Mouse (Mus musculus): ENCODE results near the gene Sipa1l1. TPM values are rescaled to one million over a fixed set of nuclear protein-coding genes. Genes with fewer than 3 reads are reported as not detected.

The Sipa1l1 gene
- polyA plus RNA-seq, 1 experiment from 2014 or later: 11.2 TPM

DNA sequence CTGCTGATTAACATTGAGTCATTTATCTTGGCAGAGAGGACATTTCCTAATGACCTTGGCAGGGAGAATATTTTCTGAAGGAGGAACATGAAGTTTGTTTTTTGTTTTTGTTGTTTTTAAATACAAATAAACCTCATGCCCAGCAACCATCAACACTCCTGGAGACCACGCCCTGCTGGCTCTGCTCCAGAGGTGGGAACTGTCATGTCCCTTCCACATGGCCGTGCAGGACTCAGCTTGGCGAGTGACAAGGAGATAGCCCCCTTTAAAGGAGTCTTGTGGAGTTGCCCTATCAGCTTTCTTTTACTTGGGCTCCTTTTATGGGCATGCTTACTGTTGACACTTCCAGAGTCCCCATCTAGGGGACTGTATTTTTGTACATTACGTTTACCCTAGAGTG lies 136.9 kb downstream of the Sipa1l1 start:
- Histone ChIP-seq H3K4me1 (ENCODE audit: control insufficient read depth, insufficient read depth, low read length) (0 out of 2 replicates have a peak, but pooled peaks cover 6% of the 10 kb centered on the region), H3K9me3 (replicated peaks; ENCODE audit: control insufficient read depth, low read length, poor library complexity, severe bottlenecking) (no peaks in the 10 kb centered on the region), H3K27ac (ENCODE audit: low read length) (no peak overlapping the region), H3K27me3 (ENCODE audit: control insufficient read depth, insufficient read depth, low read depth, low read length) (no peaks in the 10 kb centered on the region), H3K4me2 (ENCODE audit: low read length) (no peak overlapping the region), H3K4me3 (ENCODE audit: low read depth, low read length) (no peak overlapping the region), H3K9ac (ENCODE audit: low read depth, low read length) (no peak overlapping the region), H3K36me3 (ENCODE audit: control insufficient read depth, insufficient read depth, low read length) (no peaks in the 10 kb centered on the region)
- WGBS: 86% methylated on average over 4 of the region's 4 CpGs
- ATAC-seq: no peak

DNA sequence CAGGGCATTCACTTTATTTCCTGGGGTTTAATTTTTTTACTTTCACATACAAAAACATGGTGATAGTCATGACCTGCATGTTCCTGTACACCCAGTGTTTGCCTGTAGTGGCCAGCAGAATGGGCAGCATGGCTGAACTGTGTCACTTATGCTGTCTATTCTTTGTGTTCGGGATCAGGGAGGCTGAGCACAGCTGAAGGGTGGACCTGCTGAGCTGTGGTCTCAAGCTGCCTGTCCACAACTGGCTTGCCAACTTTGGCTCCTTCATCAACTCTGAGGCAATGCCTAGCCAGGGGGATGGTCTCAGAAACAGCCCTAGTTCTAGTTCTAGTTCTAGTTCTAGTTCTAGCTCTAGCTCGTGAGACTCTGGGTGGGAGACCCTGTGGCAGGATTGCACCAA lies 142.5 kb downstream of the Sipa1l1 start:
- no peak overlapping the region for H3K4me2 ChIP-seq (ENCODE audit: low read length)
- WGBS: 69% methylated on average over 2 of the region's 2 CpGs
- no peak overlapping the region for H3K9ac ChIP-seq (ENCODE audit: low read depth, low read length)
- peak overlapping the region; percentile 60 for H3K27ac ChIP-seq (ENCODE audit: low read length)
- no peaks in the 10 kb centered on the region for H3K9me3 ChIP-seq (replicated peaks; ENCODE audit: control insufficient read depth, low read length, poor library complexity, severe bottlenecking)
- no peaks in the 10 kb centered on the region for H3K27me3 ChIP-seq (ENCODE audit: control insufficient read depth, insufficient read depth, low read depth, low read length)
- ATAC-seq: no peak
- no peaks in the 10 kb centered on the region for H3K36me3 ChIP-seq (ENCODE audit: control insufficient read depth, insufficient read depth, low read length)
- no peak overlapping the region for H3K4me3 ChIP-seq (ENCODE audit: low read depth, low read length)
- peaks cover 12% of the 10 kb centered on the region; the same call in 1 of the 2 replicates for H3K4me1 ChIP-seq (ENCODE audit: control insufficient read depth, insufficient read depth, low read length)

DNA sequence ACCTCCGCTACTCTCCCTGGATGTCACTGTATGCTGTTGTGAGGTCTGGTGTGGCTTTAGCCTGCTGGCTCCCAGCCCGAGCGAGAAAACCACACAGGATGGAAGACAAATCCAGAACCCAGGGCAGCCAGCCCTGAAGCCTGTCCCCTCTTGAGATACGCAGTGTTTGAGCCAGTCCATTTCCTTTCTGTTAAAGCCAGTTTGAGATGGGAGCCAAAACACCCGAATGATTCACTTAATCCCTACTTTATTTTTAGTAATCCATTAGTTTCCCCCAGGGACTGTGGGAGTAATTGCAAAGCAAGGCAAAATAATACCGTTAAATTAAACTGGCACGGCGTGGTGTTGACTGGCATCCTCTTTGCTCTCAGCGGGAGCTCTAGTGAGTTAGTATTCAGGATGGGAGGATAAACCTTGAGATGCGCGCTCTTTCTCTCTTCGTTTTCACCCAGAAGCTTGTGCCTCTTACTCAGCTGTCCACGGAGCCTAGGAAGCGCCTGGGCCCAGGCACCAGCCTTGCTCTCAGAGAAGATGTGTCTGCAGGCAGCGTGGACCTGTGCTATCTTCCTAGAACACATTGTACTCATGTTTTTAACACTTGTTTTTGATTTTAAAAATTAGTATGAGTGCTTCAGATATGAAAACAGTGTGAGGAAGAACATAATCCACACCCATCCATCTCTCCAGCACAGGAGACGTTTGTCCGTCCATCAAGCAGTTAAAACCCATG lies 143.1 kb downstream of the Sipa1l1 start:
- peak overlapping the region; percentile 60 for H3K27ac ChIP-seq (ENCODE audit: low read length)

DNA sequence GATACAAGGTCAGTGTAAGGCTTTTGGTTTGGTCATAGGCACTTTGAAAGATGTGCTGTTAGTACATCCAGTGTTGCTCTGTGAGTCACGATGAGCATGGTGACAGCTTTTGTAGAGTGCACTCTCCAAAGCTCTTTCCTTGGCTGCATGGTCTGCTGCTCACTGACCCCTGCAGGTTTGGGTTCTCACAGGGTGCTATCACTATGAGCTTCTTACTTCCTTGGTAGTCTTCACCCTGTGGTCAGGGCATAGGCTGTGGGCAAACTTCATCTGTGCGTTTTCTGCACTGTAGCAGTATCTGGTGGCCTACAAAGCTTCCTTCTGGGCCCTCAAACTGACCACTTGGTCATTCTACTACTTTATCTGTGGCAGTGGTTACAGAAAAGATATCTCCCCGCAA lies 144.0 kb downstream of the Sipa1l1 start:
- Histone ChIP-seq H3K27me3 (ENCODE audit: control insufficient read depth, insufficient read depth, low read depth, low read length) (no peaks in the 10 kb centered on the region), H3K27ac (ENCODE audit: low read length) (no peak overlapping the region; the same call in 1 of the 2 replicates), H3K4me1 (ENCODE audit: control insufficient read depth, insufficient read depth, low read length) (peaks cover 12% of the 10 kb centered on the region; the same call in 1 of the 2 replicates), H3K36me3 (ENCODE audit: control insufficient read depth, insufficient read depth, low read length) (no peaks in the 10 kb centered on the region), H3K4me2 (ENCODE audit: low read length) (no peak overlapping the region), H3K9ac (ENCODE audit: low read depth, low read length) (no peak overlapping the region), H3K4me3 (ENCODE audit: low read depth, low read length) (no peak overlapping the region), H3K9me3 (replicated peaks; ENCODE audit: control insufficient read depth, low read length, poor library complexity, severe bottlenecking) (no peaks in the 10 kb centered on the region)
- ATAC-seq: no peak
- WGBS: 82% methylated on average over 3 of the region's 3 CpGs

More for the DNA sequence above, 143.1 kb downstream of the Sipa1l1 start:
- no peak overlapping the region for H3K4me2 ChIP-seq (ENCODE audit: low read length)
- peaks cover 12% of the 10 kb centered on the region; the same call in 1 of the 2 replicates for H3K4me1 ChIP-seq (ENCODE audit: control insufficient read depth, insufficient read depth, low read length)
- H3K36me3 ChIP-seq (ENCODE audit: control insufficient read depth, insufficient read depth, low read length): no peaks in the 10 kb centered on the region
- no peaks in the 10 kb centered on the region for H3K9me3 ChIP-seq (replicated peaks; ENCODE audit: control insufficient read depth, low read length, poor library complexity, severe bottlenecking)
- ATAC-seq: peak; percentile 76; the same call in 1 of the 2 replicates
- 34% methylated on average over 17 of the region's 17 CpGs for WGBS
- H3K4me3 ChIP-seq (ENCODE audit: low read depth, low read length): no peak overlapping the region
- no peak overlapping the region for H3K9ac ChIP-seq (ENCODE audit: low read depth, low read length)
- no peaks in the 10 kb centered on the region for H3K27me3 ChIP-seq (ENCODE audit: control insufficient read depth, insufficient read depth, low read depth, low read length)

DNA sequence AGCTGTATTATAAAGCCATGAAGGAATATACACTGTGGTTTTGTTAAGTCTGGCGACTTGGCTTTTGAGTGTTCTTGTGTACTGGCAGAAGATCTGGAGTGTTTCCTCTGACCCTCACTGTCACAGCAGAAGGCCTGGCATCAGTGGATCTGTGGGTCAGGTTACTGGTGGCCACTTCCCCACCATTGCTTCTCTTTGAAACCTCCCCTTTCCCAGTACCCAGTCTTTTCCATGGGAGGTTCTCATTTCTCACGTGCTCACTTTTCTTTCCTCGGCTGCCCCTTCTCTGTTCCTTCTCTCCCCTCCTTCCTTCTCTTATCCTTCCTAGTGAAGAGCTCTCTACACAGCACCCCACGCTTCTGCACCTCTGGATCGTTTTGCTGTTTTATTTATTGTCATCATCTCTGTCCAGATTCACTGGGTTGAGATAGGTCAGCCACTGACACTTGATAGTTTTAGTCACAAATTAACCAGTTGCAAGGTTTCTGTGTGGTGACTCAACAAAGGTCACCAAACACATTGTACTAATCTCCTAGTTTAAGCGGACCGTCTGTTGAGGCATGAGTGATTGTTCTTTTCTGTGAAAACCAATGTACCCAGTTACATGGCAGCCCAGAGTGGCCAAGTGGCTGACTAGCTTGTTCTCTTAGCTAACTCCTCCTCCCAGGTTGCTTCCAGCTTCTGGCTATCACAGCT lies 150.5 kb downstream of the Sipa1l1 start:
- H3K4me1 ChIP-seq (ENCODE audit: control insufficient read depth, insufficient read depth, low read length): no peaks in the 10 kb centered on the region
- H3K27me3 ChIP-seq (ENCODE audit: control insufficient read depth, insufficient read depth, low read depth, low read length): no peaks in the 10 kb centered on the region
- H3K36me3 ChIP-seq (ENCODE audit: control insufficient read depth, insufficient read depth, low read length): no peaks in the 10 kb centered on the region
- no peaks in the 10 kb centered on the region for H3K9me3 ChIP-seq (replicated peaks; ENCODE audit: control insufficient read depth, low read length, poor library complexity, severe bottlenecking)
- no peak for ATAC-seq
- no peak overlapping the region for H3K4me2 ChIP-seq (ENCODE audit: low read length)
- no peak overlapping the region for H3K27ac ChIP-seq (ENCODE audit: low read length)
- no peak overlapping the region for H3K9ac ChIP-seq (ENCODE audit: low read depth, low read length)
- no peak overlapping the region for H3K4me3 ChIP-seq (ENCODE audit: low read depth, low read length)
- 87% methylated on average over 7 of the region's 7 CpGs for WGBS

DNA sequence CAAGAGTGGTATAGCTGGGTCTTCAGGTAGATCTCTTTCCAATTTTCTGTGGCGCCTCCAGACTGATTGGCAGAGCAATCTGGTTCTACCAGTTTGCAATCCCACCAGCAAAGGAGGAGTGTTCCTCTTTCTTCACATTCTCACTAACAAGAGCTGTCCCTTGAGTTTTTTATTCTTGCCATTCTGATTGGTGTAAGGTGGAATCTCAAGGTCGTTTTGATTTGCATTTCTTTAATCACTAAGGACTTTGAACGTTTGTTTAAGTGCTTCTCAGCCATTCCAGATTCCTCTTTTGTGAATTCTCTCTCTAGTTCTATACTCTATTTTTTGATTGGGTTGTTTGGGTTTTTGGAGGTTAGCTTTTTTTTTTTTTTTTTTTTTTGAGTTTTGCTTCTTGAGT lies 151.1 kb downstream of the Sipa1l1 start:
- Histone ChIP-seq H3K9ac (ENCODE audit: low read depth, low read length) (no peak overlapping the region), H3K27ac (ENCODE audit: low read length) (no peak overlapping the region), H3K9me3 (replicated peaks; ENCODE audit: control insufficient read depth, low read length, poor library complexity, severe bottlenecking) (no peaks in the 10 kb centered on the region), H3K27me3 (ENCODE audit: control insufficient read depth, insufficient read depth, low read depth, low read length) (no peaks in the 10 kb centered on the region), H3K4me2 (ENCODE audit: low read length) (no peak overlapping the region), H3K4me3 (ENCODE audit: low read depth, low read length) (no peak overlapping the region), H3K4me1 (ENCODE audit: control insufficient read depth, insufficient read depth, low read length) (no peaks in the 10 kb centered on the region), H3K36me3 (ENCODE audit: control insufficient read depth, insufficient read depth, low read length) (no peaks in the 10 kb centered on the region)
- 57% methylated on average over 3 of the region's 3 CpGs for WGBS
- ATAC-seq: no peak

DNA sequence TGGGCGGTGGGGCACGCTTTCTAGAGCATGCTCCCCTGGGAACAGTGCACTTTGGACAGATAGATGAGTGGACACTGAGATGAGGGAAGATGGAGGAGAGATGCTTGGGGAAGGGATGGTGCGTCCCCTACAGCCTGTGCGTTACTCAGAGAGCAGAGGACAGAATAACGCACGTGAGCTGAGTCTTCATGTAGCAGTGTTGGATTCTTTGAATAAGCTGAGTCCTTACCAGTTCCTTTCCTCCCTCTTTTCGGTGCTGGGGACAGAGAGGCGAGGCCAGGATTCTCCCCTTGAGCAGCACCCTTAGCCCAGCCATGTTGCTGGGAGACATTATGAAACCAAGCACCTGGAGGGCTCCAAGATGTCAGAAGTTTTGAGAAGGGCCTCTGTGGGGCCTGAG lies 152.3 kb downstream of the Sipa1l1 start:
- no peaks in the 10 kb centered on the region for H3K9me3 ChIP-seq (replicated peaks; ENCODE audit: control insufficient read depth, low read length, poor library complexity, severe bottlenecking)
- no peaks in the 10 kb centered on the region for H3K4me1 ChIP-seq (ENCODE audit: control insufficient read depth, insufficient read depth, low read length)
- H3K4me2 ChIP-seq (ENCODE audit: low read length): no peak overlapping the region
- WGBS: 84% methylated on average over 8 of the region's 8 CpGs
- no peak for ATAC-seq
- H3K9ac ChIP-seq (ENCODE audit: low read depth, low read length): no peak overlapping the region
- H3K27me3 ChIP-seq (ENCODE audit: control insufficient read depth, insufficient read depth, low read depth, low read length): no peaks in the 10 kb centered on the region
- no peaks in the 10 kb centered on the region for H3K36me3 ChIP-seq (ENCODE audit: control insufficient read depth, insufficient read depth, low read length)
- no peak overlapping the region for H3K27ac ChIP-seq (ENCODE audit: low read length)
- no peak overlapping the region for H3K4me3 ChIP-seq (ENCODE audit: low read depth, low read length)

DNA sequence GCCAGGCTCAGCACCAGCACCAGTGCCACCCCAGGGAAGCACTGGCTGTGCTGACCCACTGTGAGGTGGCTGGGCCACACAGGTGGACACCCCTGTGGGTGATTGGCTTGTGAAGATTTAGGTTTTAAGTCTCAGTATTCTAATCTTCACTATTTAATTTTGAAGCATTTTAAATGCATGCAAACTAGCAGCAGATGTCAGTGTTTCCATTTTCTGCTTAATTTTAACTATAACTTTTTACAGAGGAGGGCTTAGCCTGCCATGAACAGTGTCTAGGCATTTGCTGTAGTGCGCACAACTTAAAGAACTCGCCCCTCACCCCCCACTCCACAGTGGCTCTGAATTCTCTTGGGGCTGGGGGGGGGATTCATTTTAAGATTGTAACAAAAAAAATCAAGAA lies 152.7 kb downstream of the Sipa1l1 start:
- H3K36me3 ChIP-seq (ENCODE audit: control insufficient read depth, insufficient read depth, low read length): no peaks in the 10 kb centered on the region
- no peak overlapping the region for H3K9ac ChIP-seq (ENCODE audit: low read depth, low read length)
- H3K4me3 ChIP-seq (ENCODE audit: low read depth, low read length): no peak overlapping the region
- H3K27me3 ChIP-seq (ENCODE audit: control insufficient read depth, insufficient read depth, low read depth, low read length): no peaks in the 10 kb centered on the region
- H3K4me2 ChIP-seq (ENCODE audit: low read length): no peak overlapping the region
- no peak overlapping the region for H3K27ac ChIP-seq (ENCODE audit: low read length)
- H3K4me1 ChIP-seq (ENCODE audit: control insufficient read depth, insufficient read depth, low read length): no peaks in the 10 kb centered on the region
- no peak for ATAC-seq
- 90% methylated on average over 2 of the region's 2 CpGs for WGBS
- no peaks in the 10 kb centered on the region for H3K9me3 ChIP-seq (replicated peaks; ENCODE audit: control insufficient read depth, low read length, poor library complexity, severe bottlenecking)

DNA sequence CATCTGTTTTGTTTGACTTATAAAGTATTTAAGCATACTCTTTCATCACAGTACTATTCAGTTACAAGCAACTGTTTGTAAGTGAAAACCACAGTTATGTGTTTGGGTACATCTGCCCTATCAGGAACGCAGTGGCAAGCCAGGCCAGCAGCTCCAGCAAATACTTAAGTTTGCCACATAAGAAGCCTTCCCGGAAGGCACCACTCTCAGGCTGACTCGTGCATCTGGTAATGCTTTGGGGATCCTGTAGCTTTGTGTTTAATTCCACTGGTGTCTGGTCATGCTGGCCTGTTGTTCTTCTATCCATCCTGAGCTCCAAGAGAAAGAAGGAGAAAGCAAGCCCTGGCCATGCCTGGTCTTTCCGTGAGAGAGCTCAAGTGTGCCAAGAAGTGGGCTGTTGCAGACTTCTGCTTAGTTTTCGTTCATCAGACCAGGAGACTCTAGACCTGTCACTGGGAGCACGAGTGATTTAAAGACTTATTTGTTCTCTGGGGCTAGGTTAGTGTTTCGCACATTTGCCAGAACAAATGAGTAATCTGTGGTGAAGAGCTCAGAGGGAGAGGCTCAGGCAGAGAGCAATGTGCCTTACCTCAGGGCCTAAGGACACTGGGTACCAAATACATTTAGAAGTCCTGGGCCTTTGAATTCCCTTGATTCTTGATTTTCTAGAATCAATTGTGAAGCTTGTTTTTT lies 153.8 kb downstream of the Sipa1l1 start:
- Histone ChIP-seq H3K4me2 (ENCODE audit: low read length) (no peak overlapping the region), H3K4me3 (ENCODE audit: low read depth, low read length) (no peak overlapping the region), H3K9me3 (replicated peaks; ENCODE audit: control insufficient read depth, low read length, poor library complexity, severe bottlenecking) (no peaks in the 10 kb centered on the region), H3K36me3 (ENCODE audit: control insufficient read depth, insufficient read depth, low read length) (no peaks in the 10 kb centered on the region), H3K27ac (ENCODE audit: low read length) (no peak overlapping the region), H3K9ac (ENCODE audit: low read depth, low read length) (no peak overlapping the region), H3K27me3 (ENCODE audit: control insufficient read depth, insufficient read depth, low read depth, low read length) (no peaks in the 10 kb centered on the region), H3K4me1 (ENCODE audit: control insufficient read depth, insufficient read depth, low read length) (no peaks in the 10 kb centered on the region)
- WGBS: 76% methylated on average over 7 of the region's 7 CpGs
- no peak for ATAC-seq

Measured in midbrain, embryonic 16.5 days (tissue).